Mouse (Mus musculus) limb, embryonic 12.5 days (tissue): Measurements from ENCODE around the gene Rrp12. TPM values are rescaled to one million over a fixed set of nuclear protein-coding genes. Genes with fewer than 3 reads are reported as not detected.

Experiments
- ATAC-seq: fragments of 200-750 bp; cut with Nextera tagmentation; 2 replicates; pipeline ENCODE4 v1.8.0; 2017; ENCODE audit warnings: low read depth, moderate TSS enrichment; ENCODE audit not compliant: insufficient number of reproducible peaks, insufficient read depth, low FRiP score, low TSS enrichment
- H3K27ac ChIP-seq: fragments of 300-500 bp; sonication (generic); 2 replicates; pipeline ENCODE4 v1.5.1; 2016; ENCODE audit warnings: mild to moderate bottlenecking, moderate library complexity
- H3K27me3 ChIP-seq: fragments of 300-500 bp; sonication (generic); 2 replicates; pipeline ENCODE4 v1.6.1; 2016; ENCODE audit warnings: mild to moderate bottlenecking, moderate library complexity
- H3K36me3 ChIP-seq: fragments of 300-500 bp; sonication (generic); 2 replicates; pipeline ENCODE4 v1.6.1; 2016; ENCODE audit warnings: mild to moderate bottlenecking, moderate library complexity
- H3K4me1 ChIP-seq: fragments of 300-500 bp; sonication (generic); replicated peaks from 2 replicates; pipeline ENCODE4 v1.6.1; 2016
- H3K4me2 ChIP-seq: fragments of 300-500 bp; sonication (generic); 2 replicates; pipeline ENCODE4 v1.6.1; 2016; ENCODE audit warnings: mild to moderate bottlenecking, moderate library complexity
- H3K4me3 ChIP-seq: fragments of 300-500 bp; sonication (generic); replicated peaks from 2 replicates; pipeline ENCODE4 v1.5.1; 2016; ENCODE audit warnings: mild to moderate bottlenecking
- H3K9ac ChIP-seq: fragments of 300-500 bp; sonication (generic); replicated peaks from 2 replicates; pipeline ENCODE4 v1.6.1; 2016; ENCODE audit warnings: mild to moderate bottlenecking, moderate library complexity
- H3K9me3 ChIP-seq: fragments of 300-500 bp; sonication (generic); 2 replicates; pipeline ENCODE4 v1.6.1; 2016; ENCODE audit warnings: mild to moderate bottlenecking, moderate library complexity
- WGBS: fragments of 180-500 bp; shearing (Covaris S2); methylation state at CpG from one replicate; pipeline ENCODE4 v1.1.7; 2016; 5-methylcytosine and 5-hydroxymethylcytosine counted together
- polyA plus RNA-seq: library from polyadenylated mRNA; unstranded; fragments of >200 nt; fragmentation: Nextera tagmentation; extraction: Ambion mirVana; gene quantifications from 2 replicates; pipeline ENCODE4 v1.2.1, GENCODE M21; 2016

Rrp12 gene
- polyA plus RNA-seq, 1 experiment from 2014 or later: 23.2 TPM

DNA sequence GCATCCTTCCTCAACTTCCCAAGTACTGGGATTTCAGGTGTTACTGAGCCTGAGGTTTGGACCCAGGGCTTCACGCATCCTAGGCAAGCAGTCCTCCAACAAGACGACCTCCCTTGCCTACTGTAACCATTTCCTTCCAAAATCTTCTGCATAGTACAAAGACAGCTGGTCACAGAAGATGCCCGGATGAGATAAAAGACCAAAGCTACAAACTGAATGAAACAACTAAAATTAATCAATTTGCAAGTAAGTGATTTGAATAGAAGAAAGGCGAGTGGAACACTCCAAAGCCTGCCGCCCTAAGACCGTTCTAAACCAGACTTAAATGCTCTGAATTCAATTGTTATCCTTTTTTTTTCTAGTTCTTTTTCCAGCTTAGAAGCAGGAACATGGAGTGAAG, 60.6 kb downstream of the Rrp12 start:
- Histone ChIP-seq H3K27ac (no peak overlapping the region), H3K4me3 (no peak overlapping the region)

GRCm38 (mm10) chr19:41832501-41833201, 63.3 kb downstream of the Rrp12 start:
- no peak overlapping the region for H3K4me2 ChIP-seq
- H3K9me3 ChIP-seq: no peaks in the 10 kb centered on the region
- no peak overlapping the region for H3K4me3 ChIP-seq
- H3K36me3 ChIP-seq: no peaks in the 10 kb centered on the region
- peaks cover 55% of the 10 kb centered on the region for H3K27me3 ChIP-seq
- H3K27ac ChIP-seq: no peak overlapping the region
- H3K4me1 ChIP-seq: peaks cover 27% of the 10 kb centered on the region
- 64% methylated on average over 13 of the region's 13 CpGs for WGBS
- no peak for ATAC-seq
- H3K9ac ChIP-seq: no peak overlapping the region

More for the DNA sequence above, 60.6 kb downstream of the Rrp12 start:
- Histone ChIP-seq H3K9ac (no peak overlapping the region), H3K9me3 (no peaks in the 10 kb centered on the region), H3K36me3 (no peaks in the 10 kb centered on the region), H3K4me1 (peaks cover 27% of the 10 kb centered on the region), H3K4me2 (no peak overlapping the region), H3K27me3 (peaks cover 69% of the 10 kb centered on the region)
- WGBS: 56% methylated on average over 6 of the region's 6 CpGs
- no peak for ATAC-seq

DNA sequence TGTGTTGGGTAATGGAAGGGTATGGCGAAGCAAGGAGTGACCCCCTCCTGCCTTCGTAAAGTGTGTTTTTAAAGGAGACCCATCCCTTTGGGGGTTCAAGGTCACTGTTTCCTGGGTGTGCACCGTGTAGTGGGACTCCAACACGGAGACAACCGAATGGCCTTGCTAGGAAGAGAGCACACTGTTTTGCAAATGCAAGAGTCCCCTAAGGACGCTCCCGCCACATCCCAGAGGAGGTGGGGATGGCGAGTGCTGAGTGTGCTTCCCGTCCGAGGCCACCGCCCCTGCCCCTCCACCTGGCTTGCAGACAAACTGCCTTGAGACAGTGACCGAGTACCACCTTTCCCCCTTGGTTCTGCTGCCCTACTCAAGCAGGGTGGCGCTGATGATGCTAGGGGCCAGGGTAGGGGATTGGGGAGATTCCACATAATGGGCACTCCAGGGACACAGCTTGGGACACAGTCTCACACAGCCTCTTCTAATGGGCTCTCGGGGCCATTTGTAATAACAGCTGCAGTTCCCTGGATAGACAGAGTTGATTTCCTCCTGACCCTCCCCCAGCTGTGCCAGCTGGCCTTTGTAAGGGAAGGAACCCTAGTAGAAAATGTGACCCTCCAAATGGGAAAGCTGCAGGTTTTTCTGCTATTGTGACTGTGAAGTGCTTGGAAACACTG, 64.1 kb downstream of the Rrp12 start:
- peak overlapping the region; percentile 12; the same call in 1 of the 2 replicates for H3K9ac ChIP-seq
- no peak for ATAC-seq
- peaks cover 27% of the 10 kb centered on the region for H3K4me1 ChIP-seq

DNA sequence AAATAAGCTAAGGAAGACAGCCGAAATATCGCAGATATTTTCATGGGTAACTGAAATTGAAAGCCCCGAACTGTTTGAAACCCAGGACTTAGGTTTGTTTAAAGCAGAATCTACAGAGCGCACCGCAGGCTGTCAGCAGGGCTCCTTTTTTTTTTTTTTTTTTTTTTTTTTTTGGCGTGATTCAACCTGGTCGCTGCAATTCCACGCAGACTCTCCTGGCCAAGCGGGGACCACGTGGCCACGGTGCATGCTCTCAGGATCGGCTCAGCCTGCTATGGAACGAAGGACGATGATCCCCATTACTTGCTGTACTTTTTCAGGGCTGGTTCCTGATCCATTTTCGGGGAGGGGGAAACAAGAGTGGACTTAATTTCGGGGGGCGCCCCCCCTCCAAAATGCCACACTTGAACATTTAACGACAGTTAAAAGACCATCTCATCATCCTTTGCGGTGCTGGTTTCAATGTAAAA, 64.8 kb downstream of the Rrp12 start:
- no peak for ATAC-seq
- no peaks in the 10 kb centered on the region for H3K36me3 ChIP-seq
- H3K4me3 ChIP-seq: peak overlapping the region; percentile 77
- peak overlapping the region; percentile 71 for H3K9ac ChIP-seq
- H3K4me2 ChIP-seq: peak overlapping the region; percentile 99
- peaks cover 51% of the 10 kb centered on the region for H3K27me3 ChIP-seq
- H3K27ac ChIP-seq: no peak overlapping the region
- WGBS: under 1% methylated on average over 19 of the region's 19 CpGs
- H3K4me1 ChIP-seq: peaks cover 25% of the 10 kb centered on the region
- H3K9me3 ChIP-seq: no peaks in the 10 kb centered on the region

More for the DNA sequence above, 64.1 kb downstream of the Rrp12 start:
- Histone ChIP-seq H3K27me3 (peaks cover 51% of the 10 kb centered on the region), H3K9me3 (no peaks in the 10 kb centered on the region), H3K4me3 (peak overlapping the region; percentile 77), H3K4me2 (peak overlapping the region; percentile 99), H3K27ac (no peak overlapping the region), H3K36me3 (no peaks in the 10 kb centered on the region)
- WGBS: 3% methylated on average over 14 of the region's 14 CpGs

DNA sequence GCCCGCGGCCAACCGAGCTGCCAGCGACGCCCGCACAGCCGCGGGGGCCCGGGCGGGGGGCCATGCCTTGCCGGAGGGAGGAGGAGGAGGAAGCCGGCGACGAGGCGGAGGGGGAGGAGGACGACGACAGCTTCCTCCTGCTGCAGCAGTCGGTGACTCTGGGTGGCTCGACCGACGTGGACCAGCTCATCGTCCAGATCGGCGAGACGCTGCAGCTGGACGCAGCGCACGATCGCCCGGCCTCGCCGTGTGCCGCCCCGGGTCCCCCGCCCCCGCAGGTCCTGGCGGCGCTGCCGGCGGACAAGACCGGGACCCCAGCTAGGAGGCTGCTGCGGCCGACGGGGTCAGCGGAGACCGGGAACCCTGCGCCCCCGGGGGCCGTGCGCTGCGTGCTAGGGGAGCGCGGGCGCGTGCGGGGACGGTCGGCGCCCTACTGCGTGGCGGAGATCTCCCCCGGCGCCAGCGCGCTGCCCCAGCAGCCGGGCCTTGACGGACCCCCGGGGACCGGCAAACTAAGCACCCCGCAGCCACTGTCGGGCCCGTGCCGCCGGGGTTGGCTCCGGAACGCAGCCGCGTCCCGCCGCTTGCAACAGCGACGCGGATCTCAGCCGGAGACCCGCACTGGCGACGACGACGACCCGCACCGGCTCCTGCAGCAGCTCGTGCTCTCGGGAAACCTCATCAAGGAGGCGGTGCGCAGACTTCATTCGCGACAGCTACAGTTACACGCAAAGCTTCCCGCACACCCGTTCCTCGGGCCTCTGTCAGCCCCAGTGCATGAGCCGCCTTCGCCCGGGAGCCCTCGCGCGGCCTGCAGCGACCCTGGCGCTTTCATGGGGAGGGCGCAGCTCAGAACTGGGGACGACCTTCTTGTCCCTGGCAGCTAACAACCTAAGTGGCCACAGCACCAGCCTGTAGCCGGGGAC, 65.6 kb downstream of the Rrp12 start:
- WGBS: under 1% methylated on average over 99 of the region's 112 CpGs
- peaks cover 48% of the 10 kb centered on the region for H3K27me3 ChIP-seq
- ATAC-seq: no peak; the same call in 1 of the 2 replicates

DNA sequence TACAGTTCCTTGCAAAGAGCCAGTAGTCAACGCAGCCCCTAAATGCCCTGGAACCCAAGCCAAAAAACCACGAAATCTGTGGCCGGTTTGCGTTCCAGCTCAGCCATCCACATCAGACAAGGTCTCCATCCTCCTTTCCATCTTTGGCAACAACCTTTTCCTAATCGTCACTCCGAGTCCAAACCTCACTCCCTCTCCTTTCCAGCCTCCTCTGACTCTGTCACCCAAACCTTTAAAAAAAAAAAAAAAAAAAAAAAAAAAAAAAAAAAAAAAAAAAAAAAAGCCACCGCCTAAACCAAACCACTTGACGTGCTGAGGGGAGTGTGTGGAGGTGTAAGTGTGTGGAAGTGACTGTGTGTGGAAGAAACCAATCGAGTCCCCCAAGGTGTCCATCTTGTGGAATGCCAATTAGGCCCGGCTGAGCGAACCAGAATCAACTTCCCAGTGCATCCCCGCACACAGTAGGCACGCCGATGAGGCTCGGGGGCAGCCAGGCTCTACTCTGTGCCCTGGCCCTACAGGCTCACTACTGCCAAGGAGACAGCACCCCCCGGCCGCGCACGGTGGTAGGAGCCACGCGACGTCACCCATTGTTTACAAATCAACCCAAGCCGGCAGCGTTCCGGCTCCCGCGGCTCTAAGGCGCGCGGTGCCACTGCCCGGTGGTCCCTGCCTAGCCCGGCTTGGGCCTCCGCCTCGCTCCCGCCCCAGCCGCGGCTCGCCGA, 66.4 kb downstream of the Rrp12 start, which contains the start of gene Frat1:
Frat1 (plus strand) TSS at position 590 of the 725 bp plus-strand sequence.
- no peaks in the 10 kb centered on the region for H3K36me3 ChIP-seq
- H3K4me3 ChIP-seq: peak within 1 kb of the TSS; percentile 77
- WGBS: under 1% methylated on average over 39 of the region's 39 CpGs
- no peaks in the 10 kb centered on the region for H3K9me3 ChIP-seq
- H3K27ac ChIP-seq: peak within 1 kb of the TSS; percentile 86
- peaks cover 18% of the 10 kb centered on the region for H3K4me1 ChIP-seq
- H3K9ac ChIP-seq: peak within 1 kb of the TSS; percentile 71
- ATAC-seq: peak; percentile 87
- H3K27me3 ChIP-seq: peaks cover 43% of the 10 kb centered on the region
- H3K4me2 ChIP-seq: peak within 1 kb of the TSS; percentile 99

More for the DNA sequence above, 65.6 kb downstream of the Rrp12 start:
- no peaks in the 10 kb centered on the region for H3K36me3 ChIP-seq
- H3K27ac ChIP-seq: peak overlapping the region; percentile 86; the same call in 1 of the 2 replicates
- H3K9ac ChIP-seq: peak overlapping the region; percentile 71
- H3K4me2 ChIP-seq: peak overlapping the region; percentile 99
- no peaks in the 10 kb centered on the region for H3K9me3 ChIP-seq
- H3K4me1 ChIP-seq: peaks cover 18% of the 10 kb centered on the region
- peak overlapping the region; percentile 77 for H3K4me3 ChIP-seq

DNA sequence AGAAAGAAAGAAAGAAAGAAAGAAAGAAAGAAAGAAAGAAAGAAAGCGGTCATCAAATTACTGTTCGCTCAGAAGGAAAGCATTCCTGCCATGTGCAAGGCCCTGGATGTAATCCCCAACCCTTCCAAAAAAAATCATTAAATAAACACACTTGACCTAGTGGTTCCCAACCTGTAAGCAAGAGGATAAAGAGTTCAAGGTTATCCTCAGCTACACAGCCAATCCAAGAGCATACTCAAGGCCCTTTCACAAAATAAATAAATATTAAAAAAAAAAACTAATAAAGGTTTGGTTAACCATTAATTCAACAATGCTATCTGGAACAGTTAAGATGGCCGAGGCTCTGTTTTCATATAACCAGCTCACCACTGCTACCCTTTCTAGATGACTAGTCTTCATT, 67.0 kb downstream of the Rrp12 start:
- ATAC-seq: no peak
- Histone ChIP-seq H3K27ac (no peak overlapping the region), H3K27me3 (peaks cover 40% of the 10 kb centered on the region), H3K4me3 (peak overlapping the region; percentile 77), H3K36me3 (no peaks in the 10 kb centered on the region), H3K9ac (no peak overlapping the region), H3K4me2 (peak overlapping the region; percentile 99), H3K9me3 (no peaks in the 10 kb centered on the region), H3K4me1 (peaks cover 18% of the 10 kb centered on the region)
- WGBS: 78% methylated on average over 3 of the region's 3 CpGs

DNA sequence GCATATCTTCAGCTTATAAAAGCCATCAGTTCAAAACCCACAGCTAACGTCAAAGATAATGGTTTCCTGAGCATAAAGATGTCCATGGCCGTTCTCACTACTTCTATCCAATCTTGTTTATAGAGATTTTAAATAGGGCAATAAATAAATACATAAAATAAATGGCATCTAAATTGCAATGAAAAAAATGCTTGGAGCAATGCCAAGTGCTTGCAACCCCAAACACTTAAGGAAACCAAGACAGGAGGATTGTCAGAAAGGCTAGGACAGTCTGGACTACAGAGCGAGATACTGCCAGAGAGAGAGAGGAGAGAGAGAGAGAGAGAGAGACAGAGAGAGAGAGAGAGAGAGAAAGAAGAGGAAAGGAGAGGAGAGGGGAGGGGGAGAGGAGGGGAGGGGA, 69.4 kb downstream of the Rrp12 start:
- WGBS: 64% methylated on average over 3 of the region's 3 CpGs
- Histone ChIP-seq H3K27ac (no peak overlapping the region), H3K9me3 (no peaks in the 10 kb centered on the region), H3K36me3 (no peaks in the 10 kb centered on the region), H3K4me2 (no peak overlapping the region), H3K4me3 (no peak overlapping the region), H3K27me3 (peaks cover 17% of the 10 kb centered on the region), H3K9ac (no peak overlapping the region), H3K4me1 (peaks cover 8% of the 10 kb centered on the region)
- no peak for ATAC-seq

GRCm38 (mm10) chr19:41824950-41825349, 71.0 kb downstream of the Rrp12 start:
- no peak overlapping the region for H3K4me2 ChIP-seq
- H3K27ac ChIP-seq: no peak overlapping the region
- H3K27me3 ChIP-seq: peaks cover 9% of the 10 kb centered on the region
- no peaks in the 10 kb centered on the region for H3K36me3 ChIP-seq
- no peak overlapping the region for H3K9ac ChIP-seq
- ATAC-seq: no peak
- peaks cover 5% of the 10 kb centered on the region; the same call in 1 of the 2 replicates for H3K4me1 ChIP-seq
- no peak overlapping the region for H3K4me3 ChIP-seq
- H3K9me3 ChIP-seq: no peaks in the 10 kb centered on the region
- WGBS: 78% methylated on average over 5 of the region's 5 CpGs

DNA sequence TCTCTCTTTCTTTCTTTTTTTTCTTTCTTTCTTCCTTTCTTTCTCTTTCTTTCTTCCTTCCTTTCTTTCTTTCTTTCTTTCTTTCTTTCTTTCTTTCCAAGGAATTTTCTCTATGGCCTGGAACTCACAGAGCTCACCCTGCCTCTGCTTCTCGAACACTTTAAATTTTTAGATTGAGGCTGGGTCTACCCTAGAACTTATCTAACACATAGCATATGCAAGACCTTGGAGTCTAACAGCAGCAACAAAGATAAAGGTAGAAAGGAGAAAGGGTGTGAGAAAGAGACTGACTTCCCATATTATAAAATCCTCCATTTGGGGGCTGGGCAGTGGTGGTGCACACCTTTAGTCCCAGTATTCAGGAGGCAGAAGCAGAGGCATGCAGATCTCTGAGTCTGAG, 73.4 kb downstream of the Rrp12 start:
- no peaks in the 10 kb centered on the region for H3K36me3 ChIP-seq
- peaks cover 8% of the 10 kb centered on the region for H3K27me3 ChIP-seq
- peaks cover 9% of the 10 kb centered on the region; the same call in 1 of the 2 replicates for H3K4me1 ChIP-seq
- H3K9ac ChIP-seq: no peak overlapping the region
- H3K4me3 ChIP-seq: no peak overlapping the region
- ATAC-seq: no peak
- WGBS: 79% methylated on average over 1 of the region's 1 CpGs
- no peak overlapping the region for H3K27ac ChIP-seq
- H3K4me2 ChIP-seq: no peak overlapping the region
- no peaks in the 10 kb centered on the region for H3K9me3 ChIP-seq
